Mouse (Mus musculus): ENCODE results near the gene Mrc2. TPM values are rescaled to one million over a fixed set of nuclear protein-coding genes. Genes with fewer than 3 reads are reported as not detected.

The Mrc2 gene
- polyA plus RNA-seq (2012; rRNA removed), result 24.4 and 32.4 TPM in 2 replicates

DNA sequence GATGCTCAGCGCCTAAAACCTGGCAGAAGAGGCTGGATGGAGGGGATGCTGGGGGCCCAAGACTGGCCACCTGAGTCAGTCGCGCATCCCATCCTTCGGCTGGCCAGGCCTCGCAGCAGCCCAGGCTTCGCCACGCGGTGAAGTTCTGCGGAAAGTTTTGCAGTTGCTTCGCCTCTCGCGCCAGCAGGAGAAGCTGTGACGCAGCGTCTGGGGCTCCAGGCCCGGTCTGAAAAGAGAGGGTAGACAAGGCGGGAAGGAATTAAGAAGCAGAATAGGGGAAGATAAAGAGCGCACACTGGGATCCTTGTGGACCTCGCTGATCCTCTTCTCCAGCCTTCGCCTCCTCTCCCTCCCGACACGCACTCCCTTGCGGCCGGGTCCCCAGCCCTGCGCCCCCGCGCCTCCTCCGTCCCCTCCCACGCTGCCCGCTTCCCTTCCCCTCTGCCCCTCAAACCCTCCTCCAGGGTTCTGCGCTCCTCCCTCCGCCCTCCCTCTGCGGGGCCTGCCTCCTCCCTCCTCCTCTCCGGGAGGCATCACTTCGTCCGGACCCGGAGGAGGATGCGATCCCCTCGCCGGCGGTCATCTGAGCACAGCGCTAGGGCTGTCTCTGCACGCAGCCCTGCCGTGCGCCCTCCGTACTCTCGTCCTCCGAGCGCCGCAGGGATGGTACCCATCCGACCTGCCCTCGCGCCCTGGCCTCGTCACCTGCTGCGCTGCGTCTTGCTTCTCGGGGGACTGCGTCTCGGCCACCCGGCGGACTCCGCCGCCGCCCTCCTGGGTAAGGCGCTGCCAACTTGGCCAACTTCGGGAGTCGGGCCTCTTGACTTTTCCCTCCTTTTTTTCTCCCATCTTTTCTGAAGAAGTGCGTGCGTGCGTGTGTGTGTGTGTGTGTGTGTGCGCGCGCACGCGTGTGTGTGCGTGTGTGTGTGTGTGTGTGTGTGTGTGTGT, at the start of gene Mrc2:
TSS of gene Mrc2 (plus strand) at position 520 of the 948 bp plus-strand sequence.
- DNase-seq (ENCODE audit: low spot score), result no peak

- DNase-seq (ENCODE audit: low spot score), result no peak
These were observed 46.1 kb upstream of the Mrc2 start for GRCm38 (mm10) chr11:105246369-105246768.

DNA sequence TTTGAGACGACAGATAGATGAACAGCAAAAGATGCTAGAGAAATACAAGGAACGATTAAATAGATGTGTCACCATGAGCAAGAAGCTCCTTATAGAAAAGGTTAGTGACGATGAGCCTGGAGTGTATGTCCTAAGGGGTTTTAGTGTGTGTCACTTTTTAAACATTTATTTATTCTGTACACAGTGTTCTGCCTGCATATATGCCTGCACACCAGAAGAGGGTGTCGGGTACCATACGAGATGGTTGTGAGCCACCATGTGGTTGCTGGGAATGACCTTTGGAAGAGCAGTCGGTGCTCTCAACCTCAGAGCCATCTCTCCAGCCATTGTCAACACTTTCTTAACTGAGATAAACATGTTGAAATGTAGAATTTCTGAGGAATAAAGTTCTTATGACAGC, 45.7 kb upstream of the Mrc2 start:
- no peak for DNase-seq (ENCODE audit: low spot score)

DNA sequence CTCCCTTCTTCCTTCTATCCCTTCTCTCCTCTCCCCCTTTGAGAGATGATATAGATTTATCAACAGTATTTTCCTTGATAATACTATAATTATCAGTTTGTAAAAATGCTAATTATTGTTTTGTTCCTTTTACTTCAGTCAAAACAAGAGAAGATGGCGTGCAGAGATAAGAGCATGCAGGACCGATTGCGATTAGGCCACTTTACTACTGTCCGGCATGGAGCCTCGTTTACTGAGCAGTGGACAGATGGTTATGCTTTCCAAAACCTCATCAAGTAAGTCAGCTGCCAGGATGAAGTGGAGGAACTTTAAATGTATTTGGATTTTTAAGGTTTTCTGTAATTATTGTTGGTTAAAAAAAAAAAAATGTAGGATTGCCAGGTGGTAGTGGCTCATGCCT, 45.1 kb upstream of the Mrc2 start:
- DNase-seq (ENCODE audit: low spot score), result no peak

DNA sequence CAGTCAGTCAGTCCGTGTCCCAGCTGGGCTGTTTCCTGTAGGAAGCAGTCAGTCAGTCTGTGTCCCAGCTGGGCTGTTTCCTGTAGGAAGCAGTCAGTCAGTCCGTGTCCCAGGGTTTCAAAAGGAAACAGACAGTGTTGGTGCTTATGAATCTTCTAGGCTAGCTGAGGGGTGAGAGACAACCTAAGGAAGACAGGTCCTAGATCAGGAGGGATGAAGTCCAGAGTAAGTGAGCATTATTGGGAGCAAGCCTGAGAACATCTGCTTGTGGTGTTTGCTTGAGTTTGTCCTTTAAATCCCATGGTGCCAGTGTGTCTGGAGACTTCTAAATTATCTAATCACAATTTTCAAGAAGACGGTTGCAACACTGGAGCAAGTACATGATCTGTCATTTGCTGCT, 32.7 kb upstream of the Mrc2 start:
- no peak for DNase-seq (ENCODE audit: low spot score)

DNA sequence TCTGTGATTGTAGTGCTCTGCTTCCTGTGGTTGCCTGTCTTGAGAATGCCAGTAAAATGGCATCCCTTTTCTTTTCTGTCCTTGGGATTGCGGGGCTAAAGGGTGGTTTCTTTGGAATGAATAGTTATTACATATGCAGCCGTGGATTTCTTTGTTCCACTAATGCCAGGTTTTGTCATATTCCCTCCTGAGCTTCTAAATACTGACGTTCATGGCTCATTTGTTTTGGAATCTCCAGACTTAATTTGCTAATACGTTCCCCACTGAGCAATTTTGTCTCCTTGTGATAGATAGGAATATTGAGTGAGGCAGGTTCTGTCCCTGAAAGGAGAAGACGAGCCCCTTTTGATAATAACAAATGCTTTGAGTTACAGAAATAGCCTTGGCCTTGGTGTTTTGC, 31.3 kb upstream of the Mrc2 start:
- DNase-seq (ENCODE audit: low spot score), result no peak

DNA sequence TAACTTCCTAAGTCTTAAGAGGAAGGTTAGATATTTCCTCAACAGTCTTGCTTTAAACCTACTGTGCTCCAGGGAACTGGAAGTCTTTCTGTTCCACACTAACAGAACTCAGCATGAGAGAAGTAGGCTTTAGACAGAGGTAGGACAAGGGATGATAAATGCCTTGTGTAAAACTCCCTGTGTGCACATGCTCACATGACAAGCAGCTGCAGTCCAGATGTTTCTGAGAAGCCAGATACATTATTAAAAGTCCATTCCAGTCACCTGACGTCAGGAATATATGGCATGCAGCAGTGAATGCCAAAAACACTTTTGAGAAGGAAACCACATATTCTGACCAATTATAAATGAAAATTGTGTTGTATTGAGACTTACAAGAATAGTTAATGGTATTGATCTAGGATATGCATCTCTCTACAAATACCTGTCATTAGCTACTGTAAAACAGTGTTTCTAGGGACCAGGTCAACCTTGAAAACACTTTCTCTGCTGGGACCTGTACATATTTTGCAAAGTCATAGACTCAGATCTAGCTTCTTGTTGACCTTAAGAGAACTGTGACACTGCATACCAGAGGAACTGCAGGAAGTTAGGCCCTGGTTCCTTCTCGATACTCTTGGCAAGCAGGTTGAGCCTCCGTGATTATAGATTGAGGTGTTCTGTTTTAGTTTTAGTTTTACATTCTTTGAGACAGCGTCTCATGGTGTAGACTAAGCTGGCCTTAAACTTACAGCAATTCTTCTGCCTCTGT, 30.7 kb upstream of the Mrc2 start:
- DNase-seq (ENCODE audit: low spot score), result no peak

DNA sequence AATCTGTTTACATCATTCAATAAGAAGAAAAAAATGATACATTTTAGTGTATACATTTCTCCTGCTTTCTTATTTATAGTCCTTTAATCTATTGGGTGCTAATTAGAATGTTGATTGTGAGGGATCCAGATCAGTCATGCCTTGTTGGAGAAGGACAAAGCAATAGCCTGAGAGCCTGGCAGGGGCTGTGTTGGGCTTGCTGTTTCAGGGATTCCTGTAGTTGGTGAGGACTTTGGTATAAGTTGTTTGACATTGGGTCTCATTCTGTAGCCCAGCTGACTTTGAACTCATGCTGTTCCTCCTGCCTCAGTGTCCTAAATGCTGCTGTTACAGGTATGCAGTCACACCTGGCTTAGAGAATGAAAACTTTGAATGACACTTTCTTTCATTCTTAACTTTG, 27.9 kb upstream of the Mrc2 start:
- no peak for DNase-seq (ENCODE audit: low spot score)

DNA sequence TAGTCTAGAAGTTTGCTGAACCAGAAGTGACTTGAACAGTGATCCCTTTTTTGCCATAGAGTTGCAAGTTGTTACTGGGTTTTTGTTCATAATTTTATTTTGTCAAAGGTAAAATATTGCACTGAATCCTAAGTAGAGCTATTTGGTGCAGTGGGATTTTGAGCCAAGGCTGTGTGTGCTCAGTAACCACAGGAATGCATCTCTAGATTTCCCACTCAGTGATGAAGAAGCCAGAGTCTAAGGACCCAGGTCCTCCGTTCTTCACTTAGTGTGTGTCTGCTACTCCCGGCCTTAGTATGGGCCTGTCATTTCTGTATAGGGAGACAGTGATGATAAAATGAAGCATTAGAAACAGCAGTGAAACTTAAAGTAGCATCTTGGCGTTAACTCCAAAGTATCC, 27.5 kb upstream of the Mrc2 start:
- DNase-seq (ENCODE audit: low spot score), result no peak

DNA sequence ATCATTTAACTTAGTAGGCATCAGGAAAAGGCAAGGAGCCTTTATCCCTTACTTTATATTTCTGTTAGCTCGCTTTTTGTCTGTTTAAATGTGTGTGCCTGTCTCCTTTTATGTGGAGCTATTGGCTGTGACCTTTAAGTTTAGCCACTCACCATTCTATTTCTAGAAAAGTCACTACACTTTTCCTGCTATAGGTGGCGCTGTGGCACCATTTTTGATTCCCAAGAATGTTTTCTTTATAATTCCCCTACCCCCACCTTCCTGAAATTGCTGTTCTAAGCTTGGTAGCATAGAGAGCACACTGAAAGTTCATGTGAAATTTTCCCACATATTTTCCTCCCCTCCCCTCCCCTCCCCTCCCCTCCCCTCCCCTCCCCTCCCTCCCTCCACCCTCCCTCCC, 22.3 kb upstream of the Mrc2 start:
- DNase-seq (ENCODE audit: low spot score), result no peak

- DNase-seq (ENCODE audit: low spot score), result no peak
These were observed 12.0 kb upstream of the Mrc2 start for GRCm38 (mm10) chr11:105280456-105280855.

- no peak for DNase-seq (ENCODE audit: low spot score)
These were observed 11.2 kb upstream of the Mrc2 start for GRCm38 (mm10) chr11:105281291-105281690.

DNA sequence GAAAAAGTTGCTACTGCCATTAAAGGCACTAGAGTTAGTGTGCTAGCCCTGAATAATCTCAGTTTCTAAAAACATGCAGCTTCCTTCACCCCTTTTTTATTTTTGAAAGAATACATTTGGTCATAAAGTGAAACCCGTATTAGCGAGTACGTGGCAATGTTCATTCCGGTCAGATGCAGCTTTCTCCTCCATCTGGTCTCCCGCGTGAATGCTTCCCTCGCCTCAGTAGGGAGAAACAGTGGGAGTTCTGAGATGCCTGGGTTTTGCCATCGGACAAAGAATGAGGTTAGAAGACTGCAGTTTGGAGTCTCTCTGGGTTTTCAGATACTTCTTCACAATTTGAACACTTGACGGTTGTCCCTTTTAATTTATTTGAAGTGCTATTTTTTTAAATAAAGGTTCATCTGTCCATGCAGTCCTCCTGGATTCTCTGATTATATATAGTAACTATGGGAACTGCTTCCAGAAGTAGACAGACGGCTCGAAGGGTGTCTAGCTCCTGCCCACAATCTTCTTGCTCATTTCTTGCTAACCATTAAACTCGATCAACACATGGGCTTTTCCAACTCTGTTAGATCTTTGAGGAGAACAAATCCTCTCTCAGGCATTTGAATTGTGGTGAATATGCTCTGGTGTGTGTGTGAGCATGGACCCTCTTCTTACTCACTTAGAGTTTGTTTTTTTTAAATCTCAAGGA, 10.5 kb upstream of the Mrc2 start:
- DNase-seq (ENCODE audit: low spot score), result no peak

- DNase-seq (ENCODE audit: low spot score), result no peak
These were observed 10.0 kb upstream of the Mrc2 start for GRCm38 (mm10) chr11:105282460-105282859.

GRCm38 (mm10) chr11:105283016-105283415, 9.4 kb upstream of the Mrc2 start:
- DNase-seq (ENCODE audit: low spot score), result no peak

DNA sequence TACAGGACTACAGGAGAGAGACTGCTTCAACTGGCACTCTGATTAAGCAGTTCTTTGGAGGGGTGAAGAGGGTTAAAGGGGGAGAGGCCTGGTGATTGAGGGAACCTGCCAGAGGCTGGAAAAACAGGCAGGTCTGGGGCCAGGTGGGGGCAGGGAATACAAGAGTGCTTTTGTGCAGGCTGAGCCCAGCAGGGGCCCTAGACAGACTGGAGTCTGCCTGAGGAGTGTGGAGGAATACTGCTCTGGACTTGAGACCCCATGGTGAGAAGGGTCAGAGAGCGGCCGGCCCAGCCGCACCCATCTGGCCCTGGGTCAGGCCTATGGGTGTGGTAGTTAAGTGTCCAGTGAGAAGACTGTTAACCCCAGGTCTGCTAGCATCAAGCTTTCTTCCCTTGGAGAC, 6.7 kb upstream of the Mrc2 start:
- DNase-seq (ENCODE audit: low spot score), result no peak

DNA sequence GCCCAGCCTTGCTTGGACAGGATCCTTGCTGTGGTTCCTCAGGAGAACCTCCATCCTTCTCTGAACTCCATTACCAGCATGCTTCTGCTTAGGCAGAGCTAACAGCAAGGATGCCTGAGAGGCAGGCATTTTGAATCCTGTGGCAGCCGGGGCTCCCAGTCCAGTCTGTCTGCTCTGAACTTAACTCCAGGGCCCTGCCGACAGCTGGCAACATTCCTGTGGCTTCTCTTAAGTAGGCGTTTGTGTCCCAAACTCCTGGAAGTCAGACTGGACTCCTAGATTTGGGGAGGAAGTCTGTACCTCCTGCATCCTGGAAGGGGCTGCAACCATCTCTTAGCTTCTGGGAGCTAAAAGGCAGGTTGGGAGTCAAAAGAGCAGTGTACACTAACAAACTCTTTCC, 3.0 kb upstream of the Mrc2 start:
- DNase-seq (ENCODE audit: low spot score), result no peak

DNA sequence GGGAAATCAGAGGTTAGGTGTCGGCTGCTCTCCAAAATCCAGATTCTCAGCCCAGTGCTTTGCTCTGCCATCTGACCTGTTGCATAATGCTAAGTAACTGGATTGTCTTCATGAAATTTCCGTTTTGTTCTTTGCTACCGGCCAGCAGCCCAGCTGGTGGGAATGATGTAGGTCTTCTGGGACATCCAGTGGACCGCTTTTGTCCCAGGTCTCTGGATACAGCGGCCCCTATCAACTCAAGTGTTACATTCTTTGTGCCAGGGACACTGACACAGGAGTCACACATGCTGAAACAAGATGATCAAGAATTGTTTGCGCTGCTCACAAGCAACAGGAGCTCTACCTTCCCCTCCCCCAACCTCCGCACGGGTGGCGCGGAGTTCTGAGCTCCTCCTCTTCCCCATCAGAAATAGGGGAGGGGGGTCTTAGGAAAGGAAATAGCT, 741 bp upstream of the Mrc2 start:
- no peak for DNase-seq (ENCODE audit: low spot score)

DNA sequence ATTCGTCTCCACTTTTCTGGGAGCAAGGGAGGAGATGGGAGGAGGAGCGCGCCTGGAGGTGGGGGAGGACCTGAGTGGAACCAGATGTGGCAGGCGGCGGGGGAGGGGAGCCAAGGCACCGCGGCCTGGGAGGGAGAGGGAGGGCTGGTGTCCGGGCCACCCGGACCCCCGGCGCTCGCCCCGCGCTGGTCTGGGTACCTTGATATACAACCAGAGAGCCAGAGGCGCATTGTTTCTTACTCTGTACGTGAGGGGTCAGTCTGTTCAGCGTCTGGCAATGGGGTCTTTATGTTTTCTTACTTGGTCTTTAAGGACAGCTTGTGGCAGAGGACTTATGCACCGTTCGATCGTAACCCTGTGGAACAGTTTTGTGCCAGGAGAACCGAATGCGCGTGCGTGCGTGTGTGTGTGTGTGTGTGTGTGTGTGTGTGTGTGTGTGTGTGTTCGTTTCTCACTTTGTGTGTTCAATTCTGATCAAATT, 698 bp downstream of the Mrc2 start:
- DNase-seq (ENCODE audit: low spot score), result no peak

DNA sequence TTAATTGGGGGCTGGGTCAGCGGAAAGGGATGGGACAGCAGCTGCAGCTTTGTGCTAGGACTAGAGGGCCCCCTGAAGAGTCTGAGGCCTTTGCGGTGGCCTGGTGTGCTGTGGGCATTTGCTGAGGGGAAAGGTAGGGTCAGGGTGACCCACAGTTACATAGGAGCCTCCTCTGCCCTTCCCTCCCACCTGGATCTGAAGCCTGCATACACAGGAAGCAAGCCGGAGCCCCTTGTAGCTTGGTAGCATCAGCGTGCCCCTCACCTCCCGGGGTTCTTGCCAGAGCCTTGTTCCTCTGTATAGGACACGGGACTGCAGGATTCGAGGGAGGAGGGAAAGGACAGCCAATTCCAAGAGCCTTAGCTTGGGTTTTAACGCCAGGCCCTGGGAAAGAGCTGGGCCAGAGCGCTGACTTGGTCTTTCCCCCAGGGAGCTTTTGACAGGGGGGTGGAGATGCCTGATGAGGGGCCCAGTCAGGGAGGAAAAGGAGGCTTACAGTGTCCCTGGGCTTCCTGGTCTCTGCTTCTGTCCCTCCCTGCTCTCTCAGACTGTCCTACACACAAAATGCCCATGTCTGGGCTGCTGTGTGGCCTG, 1.6 kb downstream of the Mrc2 start:
- no peak for DNase-seq (ENCODE audit: low spot score)

DNA sequence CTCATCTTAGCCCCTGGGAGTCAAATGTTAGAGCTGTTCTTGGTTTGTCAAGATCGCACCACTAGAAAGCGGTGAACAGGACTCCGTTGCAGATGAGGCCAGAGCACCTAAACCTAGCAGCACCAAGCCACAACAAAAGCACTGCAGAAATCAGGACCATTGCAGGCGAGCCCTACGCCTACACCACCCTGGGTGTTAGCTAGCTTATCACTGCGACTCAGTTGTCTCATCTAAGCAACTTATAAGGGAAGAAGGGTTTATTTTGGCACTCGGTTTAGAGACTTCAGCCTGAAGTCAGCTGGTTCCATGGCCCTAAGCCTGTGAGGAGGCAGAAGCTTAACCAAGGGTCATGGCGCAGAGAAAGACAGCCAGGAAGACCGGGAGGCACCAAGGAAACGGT, 3.6 kb downstream of the Mrc2 start:
- no peak for DNase-seq (ENCODE audit: low spot score)

DNA sequence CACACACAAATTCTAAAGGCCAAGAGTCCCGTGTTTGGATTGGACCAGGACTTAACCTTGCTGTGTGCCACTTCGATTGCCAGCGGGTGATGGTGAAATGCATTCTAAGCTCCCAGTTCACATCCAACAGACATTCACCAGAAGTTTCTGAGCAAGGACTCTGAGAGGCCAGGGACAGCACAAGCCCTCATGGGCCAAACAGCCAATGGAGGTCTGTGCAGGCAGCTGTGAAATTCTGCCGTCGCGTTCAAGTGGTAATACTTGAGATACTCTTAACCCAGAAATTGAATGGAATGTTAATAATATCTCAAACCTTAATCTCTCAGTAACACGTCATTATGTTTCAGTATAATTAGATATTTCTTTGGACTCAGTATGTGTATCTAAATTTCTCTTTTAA, 17.8 kb downstream of the Mrc2 start:
- DNase-seq (ENCODE audit: low spot score), result no peak
